Mouse (Mus musculus) ZHBTc4 (cell line): Measurements from ENCODE around the gene 4430402I18Rik.

Source experiments
- DNase-seq: peaks from one replicate; pipeline ENCODE4 v3.0.0-alpha.2; 2011; ENCODE audit warnings: low read depth, low spot score

The 4430402I18Rik gene

GRCm38 (mm10) chr19:28902111-28902510 lies 65.5 kb downstream of the 4430402I18Rik start:
- no peak for DNase-seq

GRCm38 (mm10) chr19:28900771-28901170 lies 66.8 kb downstream of the 4430402I18Rik start:
- DNase-seq, result no peak

GRCm38 (mm10) chr19:28897497-28897896 lies 70.1 kb downstream of the 4430402I18Rik start:
- no peak for DNase-seq

- no peak for DNase-seq
These were observed 71.0 kb downstream of the 4430402I18Rik start for GRCm38 (mm10) chr19:28896639-28897038.

GRCm38 (mm10) chr19:28891864-28892263 lies 75.7 kb downstream of the 4430402I18Rik start:
- DNase-seq, result no peak

GRCm38 (mm10) chr19:28891238-28891637 lies 76.4 kb downstream of the 4430402I18Rik start:
- DNase-seq, result no peak

- DNase-seq, result no peak
These were observed 78.3 kb downstream of the 4430402I18Rik start for GRCm38 (mm10) chr19:28889251-28889650.

- no peak for DNase-seq
These were observed 79.1 kb downstream of the 4430402I18Rik start for GRCm38 (mm10) chr19:28888496-28888895.

GRCm38 (mm10) chr19:28883126-28883525 lies 84.5 kb downstream of the 4430402I18Rik start:
- DNase-seq, result peak; percentile 81

- no peak for DNase-seq
These were observed 88.1 kb downstream of the 4430402I18Rik start for GRCm38 (mm10) chr19:28879476-28879875.

- DNase-seq, result no peak
These were observed 97.2 kb downstream of the 4430402I18Rik start for GRCm38 (mm10) chr19:28870351-28870750.

GRCm38 (mm10) chr19:28869251-28869855 lies 98.2 kb downstream of the 4430402I18Rik start:
- no peak for DNase-seq

GRCm38 (mm10) chr19:28865501-28865900 lies 102.1 kb downstream of the 4430402I18Rik start:
- no peak for DNase-seq

- DNase-seq, result no peak
These were observed 102.6 kb downstream of the 4430402I18Rik start for GRCm38 (mm10) chr19:28864981-28865380.

- no peak for DNase-seq
These were observed 104.0 kb downstream of the 4430402I18Rik start for GRCm38 (mm10) chr19:28863626-28864025.

- DNase-seq, result no peak
These were observed 107.4 kb downstream of the 4430402I18Rik start for GRCm38 (mm10) chr19:28860246-28860645.

- DNase-seq, result no peak
These were observed 112.8 kb downstream of the 4430402I18Rik start for GRCm38 (mm10) chr19:28854831-28855230.

GRCm38 (mm10) chr19:28852001-28852400 lies 115.6 kb downstream of the 4430402I18Rik start:
- no peak for DNase-seq

GRCm38 (mm10) chr19:28850510-28850909 lies 117.1 kb downstream of the 4430402I18Rik start:
- DNase-seq, result no peak

GRCm38 (mm10) chr19:28844946-28845710 lies 122.5 kb downstream of the 4430402I18Rik start:
- DNase-seq, result no peak
